Mouse (Mus musculus) stomach, postnatal 0 days (tissue): ENCODE measurements around the gene Kifc3. TPM values are rescaled to one million over a fixed set of nuclear protein-coding genes. Genes with fewer than 3 reads are reported as not detected.
"Not testable (repeated sequence)": the region's sequence is repeated elsewhere in the genome, so short reads cannot be mapped to it uniquely, and the experiment has no call there.

ENCODE experiments used
- ATAC-seq: fragments of 200-750 bp; cut with Nextera tagmentation; 2 replicates; pipeline ENCODE4 v1.8.0; 2017; ENCODE audit not compliant: low FRiP score, low TSS enrichment
- DNase-seq: peaks from one replicate; pipeline ENCODE4 v3.0.0-alpha.2; 2016; ENCODE audit warnings: low spot score
- H3K27ac ChIP-seq: fragments of 300-500 bp; sonication (generic); replicated peaks from 2 replicates; pipeline ENCODE4 v1.5.1; 2014; ENCODE audit warnings: mild to moderate bottlenecking, control low read depth
- H3K27me3 ChIP-seq: fragments of 300-500 bp; sonication (generic); 2 replicates; pipeline ENCODE4 v1.6.1; 2014; ENCODE audit warnings: low read length; ENCODE audit not compliant: control insufficient read depth, insufficient read depth
- H3K36me3 ChIP-seq: fragments of 300-500 bp; sonication (generic); 2 replicates; pipeline ENCODE4 v1.6.1; 2014; ENCODE audit warnings: low read length, mixed read lengths; ENCODE audit not compliant: control insufficient read depth, insufficient read depth
- H3K4me1 ChIP-seq: fragments of 300-500 bp; sonication (generic); replicated peaks from 2 replicates; pipeline ENCODE4 v1.6.1; 2014; ENCODE audit warnings: antibody characterized with exemption; ENCODE audit not compliant: control insufficient read depth, insufficient read depth
- H3K4me2 ChIP-seq: fragments of 300-500 bp; sonication (generic); replicated peaks from 2 replicates; pipeline ENCODE4 v1.6.1; 2014; ENCODE audit warnings: low read depth, mild to moderate bottlenecking, control low read depth, moderate library complexity
- H3K4me3 ChIP-seq: fragments of 300-500 bp; sonication (generic); 2 replicates; pipeline ENCODE4 v1.5.1; 2014; ENCODE audit warnings: low read depth, low read length, control low read depth
- H3K9ac ChIP-seq: fragments of 300-500 bp; sonication (generic); 2 replicates; pipeline ENCODE4 v1.6.1; 2014; ENCODE audit warnings: mild to moderate bottlenecking, low read length, control low read depth, mixed read lengths
- H3K9me3 ChIP-seq: fragments of 300-500 bp; sonication (generic); 2 replicates; pipeline ENCODE4 v1.6.1; 2016; ENCODE audit warnings: low read length; ENCODE audit not compliant: control insufficient read depth
- CTCF ChIP-seq: IDR thresholded peaks from 2 replicates; pipeline ENCODE4 v1.5.1; 2016; ENCODE audit warnings: antibody characterized with exemption, low read depth, mild to moderate bottlenecking, moderate library complexity
- EP300 ChIP-seq: optimal IDR thresholded peaks from 2 replicates; pipeline ENCODE3; 2016; ENCODE audit warnings: antibody characterized with exemption
- WGBS: fragments of 180-500 bp; shearing (Covaris S2); extraction: QIAGEN DNeasy Blood & Tissue Kit; methylation state at CpG from one replicate; pipeline ENCODE4 v1.1.7; 2014; 5-methylcytosine and 5-hydroxymethylcytosine counted together
- polyA plus RNA-seq: library from polyadenylated mRNA; unstranded; fragments of >200 nt; fragmentation: Nextera tagmentation; extraction: Ambion mirVana; gene quantifications from 2 replicates; pipeline ENCODE4 v1.2.1, GENCODE M21; 2015

The Kifc3 gene
- polyA plus RNA-seq, 1 experiment from 2014 or later = 14.2 TPM

DNA sequence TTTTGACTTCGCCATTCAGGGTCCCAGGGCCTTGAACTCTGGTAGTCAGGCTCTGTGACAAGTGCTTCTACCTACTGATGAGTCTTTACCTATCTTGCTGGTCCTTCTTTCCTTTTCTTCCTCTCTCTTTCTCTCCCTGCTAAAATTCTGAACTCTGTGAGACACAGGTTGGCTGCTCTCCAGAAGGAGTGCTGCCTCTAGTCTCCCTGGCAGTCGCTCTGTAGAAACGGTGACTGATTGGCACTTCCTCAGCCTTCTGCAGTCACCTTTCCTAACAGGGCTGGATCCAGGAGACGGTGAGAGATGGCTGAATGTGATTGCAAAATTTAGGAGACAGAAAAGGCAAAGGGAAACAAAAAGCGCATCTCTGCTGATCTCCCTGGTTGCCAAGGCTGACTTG is 30.2 kb downstream of the Kifc3 start:
- Histone ChIP-seq H3K27ac (no peak overlapping the region), H3K27me3 (no peaks in the 10 kb centered on the region), H3K9me3 (no peaks in the 10 kb centered on the region), H3K9ac (no peak overlapping the region), H3K4me3 (no peak overlapping the region), H3K4me1 (no peaks in the 10 kb centered on the region), H3K36me3 (no peaks in the 10 kb centered on the region), H3K4me2 (no peak overlapping the region)
- no peak for TF ChIP-seq EP300
- no peak for TF ChIP-seq CTCF
- no peak for ATAC-seq
- DNase-seq = no peak
- 49% methylated on average over 5 of the region's 5 CpGs for WGBS

DNA sequence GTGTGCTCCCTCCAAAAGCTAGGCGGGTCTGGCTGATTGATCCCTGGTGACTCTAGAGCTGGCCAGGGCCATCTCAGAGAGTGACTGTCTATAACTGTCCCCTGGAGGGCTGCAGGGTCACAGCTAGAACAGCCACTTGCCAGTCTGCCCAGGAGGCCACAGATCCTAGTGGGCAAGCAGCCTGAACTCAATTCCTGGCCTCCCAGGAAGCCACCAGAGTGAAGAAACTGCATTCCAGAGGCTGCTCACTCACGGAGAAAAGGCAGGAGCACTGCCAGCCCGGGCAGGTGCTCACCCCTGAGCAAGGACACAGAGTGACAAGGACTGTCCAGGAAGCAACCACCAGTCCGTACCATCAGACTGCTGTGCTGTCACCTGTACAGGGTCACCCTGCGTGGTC is 34.9 kb downstream of the Kifc3 start:
- no peaks in the 10 kb centered on the region for H3K36me3 ChIP-seq
- TF ChIP-seq EP300 (no peak), CTCF (no peak)
- 65% methylated on average over 5 of the region's 5 CpGs for WGBS

GRCm38 (mm10) chr8:95166400-95166799 is 36.2 kb downstream of the Kifc3 start:
- no peaks in the 10 kb centered on the region for H3K36me3 ChIP-seq
- no peak for ATAC-seq

More for the DNA sequence above, 34.9 kb downstream of the Kifc3 start:
- H3K27me3 ChIP-seq = no peaks in the 10 kb centered on the region
- 0 out of 2 replicates have a peak, but pooled peaks have one; percentile 38 for ATAC-seq
- H3K4me2 ChIP-seq = no peak overlapping the region
- no peak overlapping the region for H3K27ac ChIP-seq
- H3K4me1 ChIP-seq = no peaks in the 10 kb centered on the region
- no peak overlapping the region for H3K9ac ChIP-seq
- H3K4me3 ChIP-seq = no peak overlapping the region
- DNase-seq = no peak
- no peaks in the 10 kb centered on the region for H3K9me3 ChIP-seq

GRCm38 (mm10) chr8:95165923-95166322 is 36.7 kb downstream of the Kifc3 start:
- 65% methylated on average over 11 of the region's 11 CpGs for WGBS
- H3K36me3 ChIP-seq = no peaks in the 10 kb centered on the region
- DNase-seq (no peak), ATAC-seq (no peak)
- no peak overlapping the region for H3K27ac ChIP-seq
- H3K27me3 ChIP-seq = no peaks in the 10 kb centered on the region
- no peaks in the 10 kb centered on the region for H3K4me1 ChIP-seq
- no peak overlapping the region for H3K4me2 ChIP-seq
- no peaks in the 10 kb centered on the region for H3K9me3 ChIP-seq
- TF ChIP-seq EP300 = no peak
- no peak for TF ChIP-seq CTCF
- no peak overlapping the region for H3K9ac ChIP-seq
- H3K4me3 ChIP-seq = no peak overlapping the region

More at GRCm38 (mm10) chr8:95166400-95166799, 36.2 kb downstream of the Kifc3 start:
- WGBS = 81% methylated on average over 7 of the region's 7 CpGs
- no peaks in the 10 kb centered on the region for H3K9me3 ChIP-seq
- no peak overlapping the region for H3K4me3 ChIP-seq
- H3K9ac ChIP-seq = no peak overlapping the region
- H3K27me3 ChIP-seq = no peaks in the 10 kb centered on the region
- no peak overlapping the region for H3K27ac ChIP-seq
- H3K4me2 ChIP-seq = no peak overlapping the region
- TF ChIP-seq EP300 (no peak), CTCF (no peak)
- H3K4me1 ChIP-seq = no peaks in the 10 kb centered on the region
- no peak for DNase-seq

- ATAC-seq = no peak
- H3K9ac ChIP-seq = no peak overlapping the region
- TF ChIP-seq EP300 = no peak
- TF ChIP-seq CTCF = no peak
- no peak overlapping the region for H3K4me3 ChIP-seq
- H3K36me3 ChIP-seq = no peaks in the 10 kb centered on the region
- no peaks in the 10 kb centered on the region for H3K9me3 ChIP-seq
- no peaks in the 10 kb centered on the region for H3K27me3 ChIP-seq
- 62% methylated on average over 7 of the region's 7 CpGs for WGBS
- H3K4me1 ChIP-seq = no peaks in the 10 kb centered on the region
- no peak for DNase-seq
- H3K4me2 ChIP-seq = no peak overlapping the region
- no peak overlapping the region for H3K27ac ChIP-seq
Observed at GRCm38 (mm10) chr8:95164469-95164868, 38.1 kb downstream of the Kifc3 start.

- WGBS = 79% methylated on average over 2 of the region's 2 CpGs
- H3K4me3 ChIP-seq, ATAC-seq, DNase-seq, H3K9ac ChIP-seq, H3K27me3 ChIP-seq, H3K9me3 ChIP-seq, H3K4me2 ChIP-seq, H3K36me3 ChIP-seq, H3K4me1 ChIP-seq, H3K27ac ChIP-seq: not testable (repeated sequence)
Observed at GRCm38 (mm10) chr8:95163969-95164368, 38.6 kb downstream of the Kifc3 start.
